Mouse (Mus musculus) ES-Bruce4 (cell line): ENCODE measurements around the gene Dennd2d. TPM values are rescaled to one million over a fixed set of nuclear protein-coding genes. Genes with fewer than 3 reads are reported as not detected.

Experiments used
- H3K27ac ChIP-seq: 2 replicates; pipeline ENCODE4 v1.5.1; 2012; ENCODE audit warnings: low read length, inconsistent platforms; ENCODE audit not compliant: insufficient read depth
- H3K27me3 ChIP-seq: 2 replicates; pipeline ENCODE4 v1.6.1; 2012; ENCODE audit warnings: mild to moderate bottlenecking, low read length, inconsistent platforms; ENCODE audit not compliant: control insufficient read depth, poor library complexity, insufficient read depth, severe bottlenecking
- H3K36me3 ChIP-seq: 2 replicates; pipeline ENCODE4 v1.6.1; 2012; ENCODE audit warnings: inconsistent platforms, mild to moderate bottlenecking, low read length, moderate library complexity; ENCODE audit not compliant: control insufficient read depth, poor library complexity, insufficient read depth, severe bottlenecking
- H3K4me1 ChIP-seq: one replicate; pipeline ENCODE4 v1.8.1; 2011; ENCODE audit warnings: low read length; ENCODE audit not compliant: control insufficient read depth, insufficient read depth
- H3K4me3 ChIP-seq: 2 replicates; pipeline ENCODE4 v1.5.1; 2011; ENCODE audit warnings: low read depth, mild to moderate bottlenecking, low read length
- H3K9ac ChIP-seq: 2 replicates; pipeline ENCODE4 v1.6.1; 2012; ENCODE audit warnings: low read depth, mild to moderate bottlenecking, inconsistent platforms; ENCODE audit not compliant: poor library complexity, severe bottlenecking
- H3K9me3 ChIP-seq: replicated peaks from 2 replicates; pipeline ENCODE4 v1.6.1; 2012; ENCODE audit warnings: mild to moderate bottlenecking, low read length, inconsistent platforms; ENCODE audit not compliant: control insufficient read depth, poor library complexity, insufficient read depth, severe bottlenecking
- CTCF ChIP-seq: IDR thresholded peaks from one replicate; pipeline ENCODE4 v1.8.1; 2011; ENCODE audit warnings: low read depth, low read length
- EP300 ChIP-seq: IDR thresholded peaks from 2 replicates; pipeline ENCODE4 v1.6.1; 2011; ENCODE audit warnings: low read depth, low read length; ENCODE audit not compliant: insufficient read depth
- POLR2A ChIP-seq: IDR thresholded peaks from one replicate; pipeline ENCODE4 v1.8.1; 2011; ENCODE audit warnings: low read length; ENCODE audit not compliant: insufficient read depth
- polyA plus RNA-seq: library from polyadenylated mRNA; stranded (reverse); fragments of >200 nt; gene quantifications from 2 replicates; pipeline ENCODE4 v1.2.4, GENCODE M21; 2011; ENCODE audit warnings: low read depth; ENCODE audit not compliant: missing spikeins, insufficient read depth, insufficient read length

Dennd2d gene
- polyA plus RNA-seq, 1 experiment: 1.6 TPM

DNA sequence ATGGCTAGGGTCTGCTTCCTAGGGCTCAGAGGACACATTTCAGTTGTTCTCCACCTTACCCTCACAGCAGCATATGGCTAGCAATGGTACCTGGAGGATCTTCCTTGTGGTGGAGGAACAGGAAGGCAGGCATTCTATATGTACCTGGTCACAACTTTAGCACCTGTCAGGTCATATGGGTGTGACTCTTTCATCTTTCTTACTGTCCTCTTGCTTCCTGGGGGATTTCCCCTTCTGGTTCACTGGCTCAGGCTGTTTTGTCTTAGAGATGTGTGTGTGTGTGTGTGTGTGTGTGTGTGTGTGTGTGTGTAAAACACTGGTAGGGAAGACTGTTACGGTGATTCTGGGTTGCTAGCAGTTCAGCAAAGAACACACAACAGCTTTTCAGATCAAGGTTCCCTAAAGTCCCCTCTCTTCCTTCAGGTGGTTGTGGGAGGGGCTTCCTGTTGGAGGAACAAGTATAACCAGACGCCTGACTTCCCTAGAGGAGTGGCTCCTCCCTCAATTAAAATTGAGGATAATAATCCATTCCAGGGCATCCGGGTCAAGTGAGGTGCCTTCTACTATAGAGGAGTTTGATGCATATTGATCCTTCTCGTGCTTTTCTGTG lies 1.7 kb downstream of the Dennd2d start:
- no peak overlapping the region for H3K9ac ChIP-seq
- no peak overlapping the region for H3K4me3 ChIP-seq
- H3K36me3 ChIP-seq: no peaks in the 10 kb centered on the region
- H3K9me3 ChIP-seq: no peaks in the 10 kb centered on the region
- no peak overlapping the region for H3K27ac ChIP-seq
- H3K4me1 ChIP-seq: no peaks in the 10 kb centered on the region
- peaks cover 1% of the 10 kb centered on the region for H3K27me3 ChIP-seq
- TF ChIP-seq EP300 (no peak), CTCF (no peak), POLR2A (no peak)

DNA sequence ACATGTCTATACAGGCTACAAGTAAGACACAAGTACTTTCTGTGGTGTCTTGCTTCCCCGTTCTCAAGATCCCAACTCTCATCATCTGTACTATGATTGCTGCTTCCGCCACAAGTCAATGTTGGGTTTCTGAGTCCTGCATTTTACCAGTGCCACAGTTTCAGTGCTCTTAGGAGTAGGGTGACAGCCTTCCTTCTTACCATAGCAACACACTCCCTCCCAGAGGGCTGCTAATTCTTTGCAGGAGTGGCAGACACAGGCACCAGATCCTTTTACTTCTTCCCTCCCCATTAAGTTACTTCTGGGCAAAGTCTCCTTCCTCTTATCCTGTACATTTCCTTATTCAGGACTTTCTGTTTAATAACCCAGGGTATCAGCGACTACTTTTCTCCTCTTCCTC lies 2.7 kb downstream of the Dennd2d start:
- Histone ChIP-seq H3K27me3 (peaks cover 1% of the 10 kb centered on the region), H3K4me1 (no peaks in the 10 kb centered on the region), H3K27ac (no peak overlapping the region), H3K9me3 (no peaks in the 10 kb centered on the region), H3K36me3 (no peaks in the 10 kb centered on the region), H3K9ac (no peak overlapping the region), H3K4me3 (no peak overlapping the region)
- no peak for TF ChIP-seq EP300
- TF ChIP-seq CTCF: no peak
- TF ChIP-seq POLR2A: no peak

DNA sequence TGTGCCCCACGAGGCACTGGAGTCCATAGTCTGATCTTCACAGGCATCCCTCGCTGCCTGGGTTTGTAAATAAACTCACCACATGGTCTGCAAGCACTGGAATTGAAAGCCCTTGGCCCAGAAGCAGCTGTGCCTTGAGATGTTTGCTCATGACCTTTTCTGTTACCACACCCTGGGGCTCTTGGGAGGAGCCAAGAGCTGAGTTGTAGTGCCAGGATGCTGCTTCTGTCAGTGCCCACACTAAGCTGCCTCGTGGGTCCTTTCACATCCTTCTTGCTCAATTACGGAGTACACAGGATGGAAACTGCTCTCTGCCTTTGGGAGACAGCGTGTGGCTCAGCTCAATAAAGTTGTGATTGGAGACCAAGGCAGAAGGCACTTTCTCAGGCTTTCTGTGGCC lies 3.6 kb downstream of the Dennd2d start:
- TF ChIP-seq POLR2A (no peak), EP300 (no peak), CTCF (no peak)
- no peak overlapping the region for H3K9ac ChIP-seq
- no peak overlapping the region for H3K4me3 ChIP-seq
- no peak overlapping the region for H3K27ac ChIP-seq
- peaks cover 1% of the 10 kb centered on the region for H3K27me3 ChIP-seq
- no peaks in the 10 kb centered on the region for H3K4me1 ChIP-seq
- H3K36me3 ChIP-seq: no peaks in the 10 kb centered on the region
- no peaks in the 10 kb centered on the region for H3K9me3 ChIP-seq

- Histone ChIP-seq H3K4me3 (no peak overlapping the region), H3K36me3 (no peaks in the 10 kb centered on the region), H3K9me3 (no peaks in the 10 kb centered on the region), H3K4me1 (no peaks in the 10 kb centered on the region), H3K27ac (no peak overlapping the region), H3K9ac (no peak overlapping the region), H3K27me3 (peaks cover 1% of the 10 kb centered on the region)
- TF ChIP-seq EP300 (no peak), POLR2A (no peak), CTCF (no peak)
Observed at GRCm38 (mm10) chr3:106487551-106487950, 5.3 kb downstream of the Dennd2d start.

DNA sequence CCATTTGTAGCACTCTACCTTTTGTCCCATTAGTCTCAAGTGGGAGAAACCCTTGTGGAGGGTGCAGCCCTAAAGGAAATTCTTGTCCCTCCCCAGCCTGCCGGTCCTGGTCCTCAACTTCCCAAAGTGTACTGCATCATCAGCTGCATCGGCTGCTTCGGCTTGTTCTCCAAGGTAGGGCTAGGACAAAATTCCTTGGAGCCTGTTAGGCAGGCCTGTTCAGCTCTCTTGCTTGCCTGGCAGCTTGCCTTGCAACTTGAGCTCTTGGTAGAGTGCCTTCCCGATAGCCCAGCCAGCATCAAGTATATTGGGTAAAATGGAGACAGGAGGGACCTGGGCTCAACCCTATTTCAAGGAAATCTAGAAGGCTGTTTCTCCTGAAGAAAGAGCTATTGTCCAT lies 8.0 kb downstream of the Dennd2d start:
- no peak overlapping the region for H3K4me3 ChIP-seq
- no peaks in the 10 kb centered on the region for H3K27me3 ChIP-seq
- no peak for TF ChIP-seq POLR2A
- TF ChIP-seq CTCF: no peak
- no peak for TF ChIP-seq EP300
- no peak overlapping the region for H3K27ac ChIP-seq
- H3K36me3 ChIP-seq: no peaks in the 10 kb centered on the region
- H3K9ac ChIP-seq: no peak overlapping the region
- H3K9me3 ChIP-seq: no peaks in the 10 kb centered on the region
- H3K4me1 ChIP-seq: no peaks in the 10 kb centered on the region

- Histone ChIP-seq H3K9ac (no peak overlapping the region), H3K27me3 (no peaks in the 10 kb centered on the region), H3K4me1 (no peaks in the 10 kb centered on the region), H3K36me3 (no peaks in the 10 kb centered on the region), H3K9me3 (no peaks in the 10 kb centered on the region), H3K4me3 (no peak overlapping the region), H3K27ac (no peak overlapping the region)
- no peak for TF ChIP-seq EP300
- TF ChIP-seq CTCF: no peak
- no peak for TF ChIP-seq POLR2A
Observed at GRCm38 (mm10) chr3:106492723-106493122, 10.5 kb downstream of the Dennd2d start.
